Mouse (Mus musculus): ENCODE data around the gene Tbrg4. TPM values are rescaled to one million over a fixed set of nuclear protein-coding genes. Genes with fewer than 3 reads are reported as not detected.

Tbrg4 gene
- total and polyA plus RNA-seq, 3 experiments: 192 to 756 (median 278) TPM

DNA sequence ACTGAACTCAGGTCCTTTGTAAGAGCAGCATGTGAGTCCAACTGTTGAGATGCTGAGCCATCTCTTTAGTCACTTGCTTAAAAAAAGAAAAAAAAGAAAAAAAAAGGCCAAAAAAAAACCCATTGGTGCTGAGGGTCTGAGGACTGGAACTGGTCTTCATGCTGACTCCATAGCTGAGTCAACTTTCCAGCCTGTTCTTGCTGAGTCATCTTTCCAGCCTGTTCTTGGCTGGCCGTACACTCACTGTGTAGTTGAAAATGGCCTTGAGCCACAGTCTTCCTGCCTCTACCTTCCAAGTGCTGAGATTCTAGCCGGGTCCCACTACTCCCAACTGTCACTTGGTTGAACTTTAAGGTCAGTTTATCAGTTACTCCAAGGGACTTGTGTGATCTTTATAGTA, 40.8 kb upstream of the Tbrg4 start:
- no peaks in the 10 kb centered on the region; a peak in 2 of 4 replicates for H3K27me3 ChIP-seq (ENCODE audit: control insufficient read depth in 1 of 2, insufficient read depth in 2 of 2, low read length in 2 of 2)
- H3K9me3 ChIP-seq (replicated peaks; ENCODE audit: insufficient read depth, low read length): no peaks in the 10 kb centered on the region
- no peaks in the 10 kb centered on the region for H3K36me3 ChIP-seq (ENCODE audit: control insufficient read depth in 1 of 2, insufficient read depth in 2 of 2, low read length in 2 of 2)
- H3K9ac ChIP-seq (ENCODE audit: control insufficient read depth, low read depth, low read length, poor library complexity, severe bottlenecking): no peak overlapping the region
- H3K79me2 ChIP-seq (ENCODE audit: control insufficient read depth, insufficient read depth, low read length, poor library complexity): no peaks in the 10 kb centered on the region
- no peaks in the 10 kb centered on the region for H3K4me1 ChIP-seq (ENCODE audit: control insufficient read depth in 1 of 2, insufficient read depth in 2 of 2, low read length in 2 of 2)
- no peak for DNase-seq (ENCODE audit: low read depth, low spot score)
- H3K4me3 ChIP-seq (ENCODE audit: control insufficient read depth in 1 of 2, insufficient read depth in 1 of 2, low read depth in 2 of 2, low read length in 2 of 2): no peak overlapping the region
- no peak for TF ChIP-seq MYC (IDR thresholded peaks at IDR 0.05; ENCODE audit: low read depth, low read length)
- TF ChIP-seq RCOR1 (IDR thresholded peaks at IDR 0.05; ENCODE audit: low read depth, low read length): no peak
- TF ChIP-seq HCFC1 (IDR thresholded peaks at IDR 0.05; ENCODE audit: low read depth, low read length): no peak
- no peak for TF ChIP-seq ETS1 (IDR thresholded peaks at IDR 0.05; ENCODE audit: low read depth, low read length)
- TF ChIP-seq MAFK (IDR thresholded peaks at IDR 0.05; ENCODE audit: borderline replicate concordance, low read depth, low read length): no peak
- TF ChIP-seq SMC3 (IDR thresholded peaks at IDR 0.05; ENCODE audit: low read depth, low read length): no peak
- no peak for TF ChIP-seq USF2 (IDR thresholded peaks at IDR 0.05; ENCODE audit: borderline replicate concordance in 1 of 2, insufficient read depth in 1 of 2, low read depth in 1 of 2, low read length in 2 of 2)
- no peak for TF ChIP-seq TBP (IDR thresholded peaks at IDR 0.05; ENCODE audit: low read depth, low read length)
- TF ChIP-seq E2F4 (IDR thresholded peaks at IDR 0.05; ENCODE audit: borderline replicate concordance, low read depth, low read length): no peak
- no peak for TF ChIP-seq CTCF (IDR thresholded peaks at IDR 0.05 in 2 of 3, conservative IDR thresholded peaks at IDR 0.05 in 1 of 3; ENCODE audit: control insufficient read depth in 1 of 3, insufficient read depth in 1 of 3, low read depth in 2 of 3, low read length in 3 of 3, poor library complexity in 1 of 3, severe bottlenecking in 1 of 3)
- TF ChIP-seq MYB (IDR thresholded peaks at IDR 0.05; ENCODE audit: low read depth, low read length): no peak
- no peak for TF ChIP-seq USF1 (IDR thresholded peaks at IDR 0.05; ENCODE audit: low read depth, low read length)
- TF ChIP-seq GABPA (IDR thresholded peaks at IDR 0.05; ENCODE audit: low read depth, low read length): no peak
- H3K27ac ChIP-seq (ENCODE audit: control insufficient read depth, low read depth, low read length): no peak overlapping the region

DNA sequence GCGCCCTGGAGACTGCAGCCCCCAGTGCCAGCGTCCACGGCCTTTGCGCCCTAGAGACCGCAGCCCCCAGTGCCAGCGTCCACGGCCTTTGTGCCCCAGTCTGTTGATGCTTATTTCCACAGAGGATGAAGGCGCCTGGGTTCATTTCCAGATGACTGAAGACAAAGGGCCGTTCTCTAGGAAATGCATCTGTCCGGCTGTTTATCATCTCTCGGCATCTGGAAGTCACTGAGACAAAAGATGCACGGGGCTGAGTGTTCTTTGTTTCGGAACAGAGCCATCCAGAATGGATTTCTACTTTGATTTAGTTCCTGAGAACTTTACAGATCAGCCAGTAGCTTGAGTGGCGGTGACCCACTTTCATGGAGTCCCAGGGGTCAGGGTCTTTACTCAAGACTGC, 35.3 kb upstream of the Tbrg4 start:
- H3K9me3 ChIP-seq (replicated peaks; ENCODE audit: insufficient read depth, low read length): no peaks in the 10 kb centered on the region
- no peaks in the 10 kb centered on the region for H3K79me2 ChIP-seq (ENCODE audit: control insufficient read depth, insufficient read depth, low read length, poor library complexity)
- no peak overlapping the region for H3K4me3 ChIP-seq (ENCODE audit: control insufficient read depth in 1 of 2, insufficient read depth in 1 of 2, low read depth in 2 of 2, low read length in 2 of 2)
- DNase-seq (ENCODE audit: low read depth, low spot score): no peak
- no peaks in the 10 kb centered on the region for H3K4me1 ChIP-seq (ENCODE audit: control insufficient read depth in 1 of 2, insufficient read depth in 2 of 2, low read length in 2 of 2)
- TF ChIP-seq EP300 (IDR thresholded peaks at IDR 0.05; ENCODE audit: low read depth in 1 of 2, low read length in 2 of 2): no peak
- TF ChIP-seq MAFK (IDR thresholded peaks at IDR 0.05; ENCODE audit: borderline replicate concordance, low read depth, low read length): no peak
- TF ChIP-seq TCF12 (IDR thresholded peaks at IDR 0.05; ENCODE audit: low read depth, low read length): no peak
- no peak for TF ChIP-seq ZC3H11A (IDR thresholded peaks at IDR 0.05; ENCODE audit: low read depth, low read length)
- no peak for TF ChIP-seq UBTF (IDR thresholded peaks at IDR 0.05; ENCODE audit: borderline replicate concordance, insufficient read depth, low read depth, low read length)
- no peak for TF ChIP-seq ZMIZ1 (IDR thresholded peaks at IDR 0.05; ENCODE audit: low read depth, low read length)
- TF ChIP-seq MEF2A (IDR thresholded peaks at IDR 0.05; ENCODE audit: extremely low read depth, insufficient replicate concordance, low read depth, low read length, poor library complexity, severe bottlenecking): no peak
- no peak for TF ChIP-seq MXI1 (IDR thresholded peaks at IDR 0.05; ENCODE audit: low read depth, low read length)
- no peak for TF ChIP-seq E2F4 (IDR thresholded peaks at IDR 0.05; ENCODE audit: borderline replicate concordance, low read depth, low read length)
- TF ChIP-seq HCFC1 (IDR thresholded peaks at IDR 0.05; ENCODE audit: low read depth, low read length): no peak
- TF ChIP-seq GATA1 (IDR thresholded peaks at IDR 0.05; ENCODE audit: low read depth, low read length): no peak
- TF ChIP-seq BHLHE40 (IDR thresholded peaks at IDR 0.05; ENCODE audit: borderline replicate concordance, low read depth, low read length): no peak
- H3K36me3 ChIP-seq (ENCODE audit: control insufficient read depth in 1 of 2, insufficient read depth in 2 of 2, low read length in 2 of 2): no peaks in the 10 kb centered on the region
- no peaks in the 10 kb centered on the region; a peak in 1 of 4 replicates for H3K27me3 ChIP-seq (ENCODE audit: control insufficient read depth in 1 of 2, insufficient read depth in 2 of 2, low read length in 2 of 2)
- H3K9ac ChIP-seq (ENCODE audit: control insufficient read depth, low read depth, low read length, poor library complexity, severe bottlenecking): no peak overlapping the region
- no peak overlapping the region for H3K27ac ChIP-seq (ENCODE audit: control insufficient read depth, low read depth, low read length)
